Mouse (Mus musculus): ENCODE results near the gene Tmem178b.

The Tmem178b gene

DNA sequence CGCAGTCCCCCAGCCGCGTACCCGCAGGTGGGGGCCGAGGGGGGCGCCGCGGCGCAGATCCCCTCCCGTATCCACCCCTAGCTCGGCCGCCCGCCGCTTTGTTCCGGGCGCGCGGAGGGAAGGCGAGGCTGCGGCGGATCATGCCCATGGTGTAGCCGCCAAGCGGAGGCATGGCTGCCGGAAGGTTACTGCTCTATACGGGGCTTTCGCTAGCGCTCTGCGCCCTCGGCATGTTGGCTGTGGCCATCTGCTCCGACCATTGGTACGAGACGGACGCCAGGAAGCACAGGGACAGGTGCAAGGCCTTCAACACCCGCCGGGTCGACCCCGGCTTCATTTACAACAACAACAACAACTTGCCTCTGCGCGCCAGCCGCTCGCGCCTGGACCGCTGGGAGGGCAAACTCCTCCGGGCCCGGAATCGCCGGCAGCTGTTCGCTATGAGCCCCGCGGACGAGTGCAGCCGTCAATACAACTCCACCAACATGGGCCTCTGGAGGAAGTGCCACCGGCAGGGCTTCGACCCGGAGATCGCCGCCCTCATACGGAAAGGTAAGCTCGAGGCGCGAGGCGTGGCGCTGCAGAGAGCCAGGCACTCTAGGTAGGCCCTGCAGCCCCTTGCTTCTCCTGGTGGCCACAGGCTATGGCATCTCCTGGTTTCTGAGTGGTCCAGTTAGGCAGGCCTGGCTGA is at the start of gene Tmem178b:
TSS of gene Tmem178b (plus strand) at position 371 of the 691 bp plus-strand sequence.
- in situ Hi-C loops (cut with MboI, MseI): loop anchor here (10.0 to 25.0 kb wide), 2 partner anchors 639 to 1692 kb away; partner anchors contain the start of gene Prss37

DNA sequence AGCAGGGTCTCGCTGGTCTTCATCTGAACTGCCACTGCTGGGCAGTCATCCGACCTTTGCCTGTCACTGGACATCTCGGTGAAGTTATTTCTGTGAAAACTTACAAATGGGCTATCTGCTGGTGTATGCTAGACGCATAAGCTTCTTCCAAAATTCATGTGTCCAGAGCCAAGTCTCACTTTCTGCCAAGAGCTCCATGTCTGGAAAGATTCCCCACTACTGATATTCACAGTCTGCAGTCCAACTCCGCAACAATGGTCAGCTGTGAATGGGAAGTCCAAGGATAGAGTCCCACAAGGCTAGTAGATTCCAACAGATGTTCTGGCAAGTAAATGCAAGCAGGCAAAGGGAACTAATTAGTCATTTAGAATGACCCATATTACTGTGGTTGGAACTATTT is 44.3 kb upstream of the Tmem178b start:
- in situ Hi-C loops (cut with MboI, MseI): no loop called here

DNA sequence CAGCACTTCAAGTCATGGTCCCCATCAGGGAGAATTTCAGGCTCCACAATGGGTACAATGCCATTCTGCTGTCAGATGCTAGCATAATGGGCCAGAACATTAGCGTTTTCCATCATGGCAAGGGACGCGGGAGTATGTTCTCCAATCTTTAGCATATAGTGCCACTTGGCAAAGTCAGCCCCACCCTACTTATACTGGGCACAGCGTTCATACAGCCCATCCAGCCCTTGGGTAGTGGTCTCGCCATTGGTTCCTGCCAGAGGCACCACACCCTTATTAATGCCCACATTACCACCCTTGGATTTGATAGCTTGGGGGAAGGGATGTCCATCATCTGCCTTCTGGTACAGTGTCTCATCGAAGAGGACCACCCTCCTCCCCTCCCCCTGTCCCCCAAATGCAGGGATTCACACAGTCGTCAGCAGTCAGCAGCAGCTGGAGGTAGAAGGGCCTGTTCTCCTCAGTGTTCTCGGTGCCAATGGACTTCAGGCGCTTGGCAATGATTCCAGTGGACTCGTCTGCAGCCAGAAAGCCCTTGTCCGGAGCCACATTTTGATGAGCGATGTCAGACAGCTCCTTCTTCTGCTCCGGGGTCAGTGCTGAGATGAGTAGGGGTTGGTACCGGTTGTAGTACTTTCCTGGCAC is 29.3 kb upstream of the Tmem178b start:
- in situ Hi-C loops (cut with MboI, MseI): no loop called here

DNA sequence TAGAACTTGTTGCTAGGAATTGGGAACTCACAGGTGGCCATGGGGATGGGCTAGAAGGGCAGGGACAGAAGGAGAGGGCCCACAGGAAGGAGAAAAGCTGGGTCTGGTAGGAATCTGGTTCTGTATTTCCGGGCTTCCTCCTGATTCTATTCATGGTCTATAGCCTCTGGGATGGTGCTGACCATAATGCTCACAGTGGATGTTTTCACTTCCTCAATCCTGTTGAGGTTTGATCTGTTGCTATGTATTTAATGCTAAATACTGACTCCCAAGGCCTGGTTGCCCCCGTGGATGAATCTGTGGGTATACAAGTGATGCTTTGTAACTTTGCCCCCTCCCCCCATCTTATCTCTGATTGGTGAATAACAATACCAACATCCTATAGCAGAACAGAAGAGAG is 25.5 kb upstream of the Tmem178b start:
- in situ Hi-C loops (cut with MboI, MseI): no loop called here

DNA sequence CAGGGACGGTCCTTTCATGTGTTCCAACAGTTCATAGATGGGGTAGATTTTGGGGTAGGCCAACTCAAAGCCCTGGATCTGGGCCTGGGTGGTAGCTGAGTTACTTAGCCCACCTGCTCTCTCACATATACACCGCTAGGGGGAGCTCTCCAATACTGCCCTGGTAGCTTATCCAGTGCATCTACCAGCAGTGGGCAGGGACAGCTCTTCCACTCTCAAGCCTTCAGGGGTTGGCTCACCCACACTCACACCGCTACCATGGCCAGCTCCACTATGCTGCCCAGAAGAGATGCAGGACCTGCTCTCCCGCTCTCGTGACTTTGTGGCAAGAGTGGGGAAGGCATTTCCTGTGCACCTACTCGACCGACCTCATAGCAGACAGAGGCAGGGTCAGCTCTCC is 24.3 kb upstream of the Tmem178b start:
- in situ Hi-C loops (cut with MboI, MseI): no loop called here

DNA sequence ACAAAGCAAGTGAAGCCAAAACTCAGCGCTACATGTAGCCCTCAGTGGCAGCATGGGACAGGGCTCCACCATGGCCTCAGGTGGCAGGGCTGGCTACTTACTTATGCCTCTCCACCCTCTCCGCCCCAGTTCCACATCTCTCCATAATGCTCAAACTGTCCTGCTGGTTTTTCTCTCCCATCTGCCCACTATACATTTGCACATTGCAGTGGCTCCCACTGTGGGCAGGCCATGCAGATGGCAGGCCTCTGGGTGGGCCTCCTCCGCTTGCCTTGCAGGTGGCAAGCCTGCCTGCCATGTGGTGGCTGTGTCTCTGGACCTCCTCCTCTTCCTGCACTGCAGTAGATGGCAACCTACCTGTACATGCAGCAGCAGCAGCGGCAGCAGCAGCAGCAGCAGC is 23.4 kb upstream of the Tmem178b start:
- in situ Hi-C loops (cut with MboI, MseI): loop anchor here (25.0 kb wide), 1 partner anchor 663 kb away; the partner anchor contains the start of gene Prss37

DNA sequence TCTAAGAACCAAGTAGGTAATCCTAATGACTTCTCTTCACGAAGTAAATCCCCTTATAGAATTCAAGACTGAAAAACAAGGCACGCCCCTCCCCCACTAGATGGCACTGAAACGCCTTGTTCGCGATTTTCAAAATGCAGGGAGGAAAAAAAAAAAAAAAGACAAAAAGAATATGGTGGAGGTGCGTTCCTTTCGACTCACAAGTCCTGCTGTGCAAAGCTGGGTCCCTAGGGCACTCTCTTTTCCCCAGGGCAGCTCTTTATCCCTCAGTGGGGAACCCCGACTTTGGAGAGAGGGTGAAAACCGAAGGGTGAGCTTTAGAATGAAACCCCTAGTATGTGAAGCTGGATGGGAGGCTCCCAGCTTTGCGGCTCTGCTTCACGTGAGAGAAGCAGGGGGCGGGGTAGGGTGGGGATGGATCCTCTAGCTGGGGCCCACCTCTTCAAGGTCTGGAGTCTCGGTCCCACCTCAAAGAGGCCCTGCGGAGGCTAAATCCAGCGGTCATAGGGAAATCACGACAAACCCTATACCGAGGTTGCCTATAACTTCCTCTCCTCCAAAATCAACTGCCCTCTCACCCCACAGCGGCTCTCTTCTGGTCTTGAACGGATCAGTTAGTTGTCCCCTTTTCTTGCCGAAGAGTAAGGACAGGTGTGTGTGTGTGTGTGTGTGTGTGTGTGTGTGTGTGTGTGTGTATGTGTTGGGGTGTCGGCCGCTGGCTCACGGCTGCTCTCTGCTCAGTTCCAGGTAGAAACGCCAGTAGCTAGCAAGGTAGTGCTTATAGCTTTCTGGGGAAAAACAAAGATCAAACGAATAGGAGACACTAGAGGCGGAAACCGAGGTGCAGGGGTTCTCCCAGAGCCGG is 2.6 kb upstream of the Tmem178b start:
- in situ Hi-C loops (cut with MboI, MseI): loop anchor here (10.0 to 25.0 kb wide), 2 partner anchors 642 to 1694 kb away; partner anchors contain the start of gene Prss37

DNA sequence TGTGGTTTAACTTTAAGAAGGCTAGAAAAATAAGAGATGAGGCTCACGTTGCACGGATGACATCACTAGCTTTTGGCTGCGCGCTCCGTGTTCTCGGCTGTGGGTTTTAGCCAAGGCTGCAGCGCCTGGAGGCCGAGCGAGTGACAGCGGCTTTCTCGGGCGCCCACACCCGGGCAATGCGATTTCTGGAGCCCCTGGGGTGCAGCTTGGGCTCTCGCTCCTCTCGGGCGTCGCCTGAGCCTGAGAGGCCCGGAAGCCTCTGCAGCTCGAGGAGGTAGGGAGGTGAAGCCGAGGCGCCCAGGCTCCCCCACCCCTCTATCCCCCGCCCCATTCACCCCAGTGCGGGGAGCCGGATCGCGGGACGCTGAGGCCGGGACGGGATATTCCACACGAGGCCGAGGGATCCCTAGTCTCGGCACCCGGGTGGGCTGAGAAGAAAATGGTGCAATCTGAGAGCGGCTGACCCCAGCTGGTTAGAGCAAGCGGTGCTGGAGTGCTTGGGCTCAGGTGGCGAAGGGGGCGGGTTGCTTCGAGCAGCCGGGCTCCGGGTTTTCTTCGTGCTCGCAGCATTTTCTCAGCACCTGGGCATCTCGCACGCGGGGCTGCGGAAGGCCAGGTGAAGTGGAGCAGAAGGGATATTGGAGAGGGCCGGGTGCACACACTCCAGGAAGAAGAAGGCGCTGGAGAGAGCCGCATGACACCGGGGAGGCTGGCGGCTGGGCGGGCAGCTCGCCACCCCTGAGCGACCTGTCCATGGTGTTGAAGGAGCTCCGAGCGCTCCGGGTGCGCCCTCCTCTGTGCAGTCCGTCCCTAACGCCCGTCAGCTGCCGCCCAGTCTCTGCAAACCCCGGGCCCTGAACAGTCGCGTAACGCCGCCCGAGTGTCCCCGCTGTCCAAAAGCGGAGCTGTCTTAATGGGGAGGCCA is 1.4 kb upstream of the Tmem178b start:
- in situ Hi-C loops (cut with MboI, MseI): loop anchor here (10.0 to 25.0 kb wide), 2 partner anchors 641 to 1693 kb away; partner anchors contain the start of gene Prss37

DNA sequence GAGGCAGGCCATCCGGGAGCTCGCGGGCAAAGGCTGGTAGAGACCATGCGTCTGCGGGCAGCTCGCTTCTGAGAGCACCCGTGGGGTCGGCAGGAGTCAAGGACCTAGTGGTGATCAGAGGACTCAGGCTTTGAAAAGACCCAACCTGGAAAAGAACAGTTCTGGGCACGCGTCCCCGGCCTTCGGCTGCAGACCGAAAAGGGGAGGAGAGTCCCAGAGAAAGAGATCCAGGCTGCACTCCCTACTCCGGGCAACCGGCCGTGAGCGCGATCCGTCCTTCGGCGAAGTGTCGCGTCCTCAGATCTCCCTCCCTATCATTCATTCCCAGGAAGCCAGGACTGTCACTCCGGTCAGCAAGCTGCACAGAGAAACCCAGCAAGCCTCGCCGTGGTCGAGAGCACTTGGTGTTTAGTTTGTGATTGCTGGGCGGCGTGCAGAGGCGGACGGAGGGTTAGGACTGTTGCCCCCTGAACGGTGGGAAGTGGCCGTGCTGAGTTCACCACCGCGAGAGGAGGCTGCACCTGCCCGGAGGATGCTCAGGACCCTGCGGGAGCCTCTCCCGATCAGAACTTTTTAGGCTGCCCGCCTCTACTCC is 668 bp upstream of the Tmem178b start:
- in situ Hi-C loops (cut with MboI, MseI): loop anchor here (10.0 to 25.0 kb wide), 2 partner anchors 640 to 1692 kb away; partner anchors contain the start of gene Prss37

DNA sequence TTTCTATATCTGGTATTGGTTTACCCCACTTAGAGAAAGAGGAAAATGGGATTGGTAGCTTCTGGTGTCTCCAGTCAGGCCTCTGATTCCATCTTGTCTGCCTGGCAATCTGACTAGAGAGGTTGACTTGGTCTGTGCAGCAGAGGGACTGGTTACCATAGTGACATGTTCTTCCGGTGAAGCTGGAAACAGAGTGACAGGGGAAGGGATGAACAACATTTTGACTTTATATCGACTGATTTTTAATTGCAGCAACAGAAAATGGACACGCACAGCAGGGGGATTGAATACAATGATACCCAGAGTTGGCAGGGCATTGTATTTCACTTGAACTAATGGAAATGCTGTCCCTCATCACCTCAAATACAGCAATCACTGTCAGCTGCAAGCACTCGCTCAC is 2.1 kb downstream of the Tmem178b start:
- in situ Hi-C loops (cut with MboI, MseI): loop anchor here (10.0 kb wide), 1 partner anchor 1690 kb away; no protein-coding TSS in a partner anchor

DNA sequence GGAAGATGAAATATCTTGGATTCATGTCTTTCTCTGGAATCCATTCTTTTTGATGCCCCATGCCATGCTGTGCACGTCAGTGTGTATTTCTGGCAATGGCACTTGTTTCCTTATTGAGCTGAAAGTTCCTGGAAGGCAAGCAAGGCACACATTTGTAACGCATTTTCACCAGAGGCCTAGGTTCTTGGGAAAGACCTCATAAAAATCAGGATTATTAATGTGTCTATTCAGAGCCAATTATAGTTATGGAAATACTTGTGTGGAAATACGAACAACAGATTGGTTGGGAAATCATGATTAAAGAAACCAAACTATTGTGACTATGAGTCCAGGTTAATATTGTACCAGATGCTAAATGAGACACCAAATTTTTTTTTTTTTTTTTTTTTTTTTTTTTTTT is 3.4 kb downstream of the Tmem178b start:
- in situ Hi-C loops (cut with MboI, MseI): loop anchor here (10.0 kb wide), 1 partner anchor 1688 kb away; no protein-coding TSS in a partner anchor

DNA sequence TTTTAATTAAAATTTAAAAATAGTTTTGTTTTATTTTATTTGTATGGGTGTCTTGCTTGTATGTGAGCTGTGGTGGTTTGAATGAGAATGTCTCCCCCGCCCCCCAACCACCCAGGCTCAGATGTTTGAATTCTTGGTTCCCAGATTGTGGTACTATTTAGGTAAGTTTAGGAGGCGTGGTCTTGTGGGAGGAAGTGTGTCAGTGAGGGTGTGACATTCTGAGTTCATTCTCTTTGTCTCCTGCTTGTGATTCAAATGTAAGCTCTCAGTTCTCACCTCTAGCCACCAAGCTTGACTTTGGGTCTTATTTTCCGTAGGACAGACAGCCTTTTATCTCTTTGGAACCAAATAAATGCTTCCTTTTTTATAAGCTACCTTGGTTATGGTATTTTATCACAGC is 17.7 kb downstream of the Tmem178b start:
- in situ Hi-C loops (cut with MboI, MseI): no loop called here

DNA sequence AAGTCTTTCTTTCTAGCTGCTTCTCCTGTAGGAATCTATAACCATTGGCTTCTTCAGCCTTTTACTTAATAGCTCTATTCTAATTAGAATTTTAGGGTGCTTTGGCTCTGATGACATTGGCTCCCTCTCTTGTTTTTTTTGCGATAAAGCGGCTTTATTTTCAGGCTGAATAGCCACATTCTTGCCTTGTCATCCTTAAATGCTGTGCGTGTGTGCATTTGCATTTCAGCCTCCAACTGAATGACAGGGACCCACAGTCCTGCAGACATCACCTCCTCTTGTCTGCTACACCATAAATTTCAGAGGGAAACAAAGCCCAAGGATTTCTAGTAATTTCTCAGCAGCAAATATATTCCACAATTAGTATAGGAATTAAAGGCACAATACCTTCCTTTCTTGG is 23.4 kb downstream of the Tmem178b start:
- in situ Hi-C loops (cut with MboI, MseI): no loop called here

DNA sequence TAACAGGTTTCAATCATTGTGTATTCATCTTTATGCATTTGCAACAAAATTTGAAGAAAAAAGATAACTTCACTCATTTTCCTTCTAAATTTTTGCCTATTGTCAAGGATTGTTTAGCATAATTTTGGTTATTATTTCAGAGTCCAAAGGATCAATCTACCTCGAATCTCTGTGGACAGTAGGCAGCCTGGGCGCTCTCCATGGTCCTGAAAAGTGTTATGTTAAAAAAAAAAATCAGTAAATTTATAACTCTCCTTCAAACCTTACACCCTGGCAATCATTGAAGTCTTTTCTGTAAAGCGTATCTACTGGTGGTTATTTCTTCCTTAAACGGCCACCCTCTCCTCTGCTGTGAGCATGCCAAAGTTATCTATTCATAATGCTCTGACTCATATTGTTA is 26.2 kb downstream of the Tmem178b start:
- in situ Hi-C loops (cut with MboI, MseI): no loop called here

DNA sequence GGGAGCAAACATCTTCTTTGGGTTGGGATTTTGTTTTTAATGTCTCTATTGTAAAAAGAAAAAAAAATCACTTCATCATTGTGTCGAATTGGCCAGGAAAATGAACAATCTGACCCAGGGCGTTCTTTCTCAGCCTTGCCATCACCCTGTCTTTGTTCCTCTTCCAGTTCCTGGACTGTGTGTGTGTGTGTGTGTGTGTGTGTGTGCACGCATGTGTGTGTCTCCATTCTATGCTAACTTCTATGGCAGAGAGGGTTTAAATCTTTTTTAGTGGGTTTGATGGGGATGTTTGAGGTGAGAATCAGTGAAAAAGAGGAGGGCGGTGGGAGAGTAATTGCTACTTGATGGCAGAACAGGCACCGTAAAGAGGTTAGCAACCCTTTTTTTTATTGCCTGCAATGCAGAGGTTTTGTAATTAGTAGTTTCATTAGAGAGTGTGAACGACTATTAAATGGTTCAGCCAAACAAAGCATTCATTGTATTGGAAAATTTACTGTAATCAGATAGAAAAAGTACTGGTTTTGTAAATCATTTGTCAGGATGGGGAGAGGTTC is 30.2 kb downstream of the Tmem178b start:
- in situ Hi-C loops (cut with MboI, MseI): no loop called here

DNA sequence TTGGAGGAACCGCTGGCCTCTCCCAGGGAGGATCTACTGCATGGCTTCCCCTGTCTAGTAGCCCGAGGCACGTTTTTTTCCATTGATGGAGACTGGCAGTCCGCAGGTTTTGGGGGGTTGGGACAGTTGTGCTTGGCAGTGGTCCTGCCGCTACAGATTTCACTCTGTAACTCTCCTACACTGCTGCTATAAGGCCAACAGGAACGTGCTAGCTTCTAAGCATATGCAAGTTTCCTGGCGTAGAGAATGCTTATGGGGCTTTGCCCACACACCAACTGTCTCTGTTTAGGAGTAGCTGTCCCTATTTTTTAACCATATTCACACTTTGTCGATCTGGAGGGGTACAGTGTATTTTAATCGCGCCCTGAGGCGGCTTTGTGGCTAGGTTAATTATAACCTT is 30.8 kb downstream of the Tmem178b start:
- in situ Hi-C loops (cut with MboI, MseI): no loop called here

DNA sequence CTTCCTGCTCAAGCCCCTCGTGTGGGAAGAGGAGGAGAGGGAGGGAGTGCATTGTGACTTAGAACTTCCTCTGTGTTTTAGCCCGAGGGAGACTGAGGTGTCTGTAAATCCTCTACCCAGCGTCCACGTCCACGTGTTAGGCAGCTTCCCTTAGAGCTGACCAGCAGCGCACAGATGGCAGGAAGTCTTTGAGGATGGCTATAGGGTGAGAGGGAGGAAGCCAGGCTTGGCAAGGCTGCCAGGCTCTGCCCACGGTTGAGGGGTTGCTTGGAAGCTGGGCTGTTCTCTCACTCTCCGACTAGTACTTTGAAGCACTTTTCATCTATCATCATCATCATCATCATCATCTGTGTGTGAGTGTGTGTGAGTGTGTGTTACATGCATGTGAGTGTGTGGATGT is 41.9 kb downstream of the Tmem178b start:
- in situ Hi-C loops (cut with MboI, MseI): no loop called here

DNA sequence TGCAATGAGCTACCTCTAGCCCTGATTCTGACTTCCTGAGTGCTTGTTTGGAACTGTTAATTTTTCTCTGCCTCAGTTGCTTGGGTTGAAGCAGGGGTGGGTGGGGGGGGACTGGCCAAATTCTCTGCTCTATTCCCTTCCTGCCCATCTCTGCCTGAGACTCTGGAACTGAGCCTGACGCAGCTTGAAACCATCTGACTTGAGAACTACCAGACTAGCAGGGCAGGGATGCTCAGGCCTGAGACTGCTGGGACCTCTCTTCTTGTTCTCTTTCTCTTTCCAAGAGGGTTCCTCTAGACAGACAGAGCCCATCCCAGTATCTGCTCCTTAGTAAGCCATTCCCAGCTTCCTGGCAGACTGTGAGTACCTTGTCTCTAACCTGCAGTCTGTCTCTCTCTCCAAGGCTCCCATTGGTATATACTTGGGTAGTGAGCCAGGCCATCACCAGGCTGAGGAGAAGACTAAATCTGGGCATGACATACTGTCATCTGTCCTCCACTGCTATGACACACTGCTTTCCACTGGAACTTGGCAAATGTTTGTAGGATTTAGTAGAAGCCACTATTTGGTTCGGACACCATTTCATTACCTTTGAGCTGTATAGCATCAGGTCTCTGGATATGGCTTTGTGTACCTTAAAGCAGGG is 42.7 kb downstream of the Tmem178b start:
- in situ Hi-C loops (cut with MboI, MseI): no loop called here

DNA sequence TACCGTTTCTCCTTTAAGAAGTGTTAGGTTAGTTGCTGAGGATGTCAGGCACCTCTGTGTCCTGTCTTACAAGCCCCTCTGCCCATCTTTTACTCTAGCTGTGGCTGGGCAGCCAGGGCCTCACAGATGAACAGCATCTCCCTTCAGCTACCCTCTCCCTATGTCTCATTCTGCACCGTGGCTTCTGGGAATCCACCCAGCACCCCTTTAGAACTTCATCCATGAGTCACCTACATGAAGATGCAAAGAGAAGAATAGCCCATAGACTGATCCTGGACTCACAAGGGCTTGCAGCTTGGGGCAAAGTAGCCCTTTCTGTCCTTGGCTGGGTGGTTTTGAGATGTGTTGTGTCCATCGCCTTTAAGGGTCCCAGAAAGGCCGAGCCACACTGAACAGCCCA is 43.4 kb downstream of the Tmem178b start:
- in situ Hi-C loops (cut with MboI, MseI): no loop called here

DNA sequence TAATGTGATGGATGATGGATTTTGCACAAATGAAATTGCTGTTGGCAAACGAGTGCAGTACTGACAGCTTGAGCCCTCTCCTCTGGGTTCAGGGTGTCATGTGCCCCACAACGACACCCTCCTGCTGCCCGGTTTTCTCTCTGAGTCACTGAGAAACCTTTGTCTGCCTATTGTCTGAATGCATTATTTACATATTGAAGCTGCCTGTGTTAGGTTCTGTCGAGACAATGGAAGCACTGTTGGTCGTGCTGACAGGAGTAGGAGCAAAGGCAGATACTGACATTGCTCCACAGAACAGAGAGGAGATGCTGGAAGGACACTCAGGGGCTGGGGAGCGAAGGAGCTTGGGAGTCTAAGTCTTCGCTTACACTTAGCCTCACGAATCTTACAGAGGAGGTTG is 44.2 kb downstream of the Tmem178b start:
- in situ Hi-C loops (cut with MboI, MseI): no loop called here

Measured in T-helper 1 cell (primary cell).